Mouse (Mus musculus) c-Kit-negative CD71-positive TER-119-positive erythroid progenitor cells, embryonic 14.5 days (primary cell): ENCODE data around the gene Pitpnc1.
A peak's percentile ranks its signal among the peaks of the same experiment; 100 is the strongest.

ENCODE experiments used
- DNase-seq: peaks from one replicate; pipeline ENCODE4 v3.0.0-alpha.2; 2013; ENCODE audit warnings: low read depth, low spot score

The Pitpnc1 gene

GRCm38 (mm10) chr11:107233252-107233890 lies 237.1 kb downstream of the Pitpnc1 start:
- no peak for DNase-seq

- DNase-seq = no peak
Measured at GRCm38 (mm10) chr11:107230128-107230527, 240.4 kb downstream of the Pitpnc1 start.

- no peak for DNase-seq
Measured at GRCm38 (mm10) chr11:107226431-107226830, 244.1 kb downstream of the Pitpnc1 start.

- DNase-seq = no peak
Measured at GRCm38 (mm10) chr11:107226013-107226412, 244.5 kb downstream of the Pitpnc1 start.

GRCm38 (mm10) chr11:107225301-107225700 lies 245.2 kb downstream of the Pitpnc1 start:
- no peak for DNase-seq

GRCm38 (mm10) chr11:107223667-107224214 lies 246.8 kb downstream of the Pitpnc1 start:
- no peak for DNase-seq

GRCm38 (mm10) chr11:107223169-107223561 lies 247.3 kb downstream of the Pitpnc1 start:
- no peak for DNase-seq

- DNase-seq = no peak
Measured at GRCm38 (mm10) chr11:107222531-107223168, 247.8 kb downstream of the Pitpnc1 start.

- DNase-seq = no peak
Measured at GRCm38 (mm10) chr11:107215111-107215510, 255.4 kb downstream of the Pitpnc1 start.

- DNase-seq = peak; percentile 8
Measured at GRCm38 (mm10) chr11:107213745-107214144, 256.8 kb downstream of the Pitpnc1 start.

- no peak for DNase-seq
Measured at GRCm38 (mm10) chr11:107209818-107210217, 260.7 kb downstream of the Pitpnc1 start.

GRCm38 (mm10) chr11:107201773-107202172 lies 268.7 kb downstream of the Pitpnc1 start:
- no peak for DNase-seq

GRCm38 (mm10) chr11:107199281-107199680 lies 271.2 kb downstream of the Pitpnc1 start:
- no peak for DNase-seq

GRCm38 (mm10) chr11:107195334-107195733 lies 275.2 kb downstream of the Pitpnc1 start:
- no peak for DNase-seq

- DNase-seq = no peak
Measured at GRCm38 (mm10) chr11:107190376-107190775, 280.1 kb downstream of the Pitpnc1 start.

- peak; percentile 98 for DNase-seq
Measured at GRCm38 (mm10) chr11:107188565-107189552, 281.6 kb downstream of the Pitpnc1 start, which contains the start of gene Nol11. Gene Nol11, minus strand, starts transcription at chr11:107189381.

GRCm38 (mm10) chr11:107183777-107184176 lies 286.7 kb downstream of the Pitpnc1 start:
- DNase-seq = no peak

GRCm38 (mm10) chr11:107161215-107161614 lies 309.3 kb downstream of the Pitpnc1 start:
- DNase-seq = no peak

- peak; percentile 33 for DNase-seq
Measured at GRCm38 (mm10) chr11:107159034-107159433, 311.5 kb downstream of the Pitpnc1 start.
